Mouse (Mus musculus) CD4-positive helper T cell, adult 2 months (primary cell): ENCODE data around the gene Spag7.

Source experiments
- DNase-seq: peaks from one replicate; pipeline ENCODE4 v3.0.0-alpha.2; 2012; ENCODE audit warnings: low read depth, missing footprints, low spot score

Spag7 gene

DNA sequence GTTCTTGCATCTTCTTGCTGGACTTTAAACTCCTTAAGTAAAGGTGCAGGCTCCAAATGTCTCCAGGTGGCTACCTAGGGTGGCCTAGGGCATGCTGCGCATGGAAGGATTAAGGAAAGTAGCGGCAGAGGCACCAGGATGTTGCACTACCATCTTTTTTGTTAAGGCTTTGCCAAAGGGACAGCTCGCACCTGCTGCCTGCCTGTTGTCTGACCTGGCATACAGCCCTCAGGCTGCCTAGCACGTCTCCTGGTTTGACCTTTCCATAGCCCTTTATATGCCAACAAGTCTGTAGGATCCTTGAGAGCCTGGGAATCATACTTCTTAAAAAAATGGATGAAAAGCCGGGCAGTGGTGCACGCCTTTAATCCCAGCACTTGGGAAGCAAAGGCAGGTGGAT, 26.2 kb downstream of the Spag7 start:
- DNase-seq = no peak

DNA sequence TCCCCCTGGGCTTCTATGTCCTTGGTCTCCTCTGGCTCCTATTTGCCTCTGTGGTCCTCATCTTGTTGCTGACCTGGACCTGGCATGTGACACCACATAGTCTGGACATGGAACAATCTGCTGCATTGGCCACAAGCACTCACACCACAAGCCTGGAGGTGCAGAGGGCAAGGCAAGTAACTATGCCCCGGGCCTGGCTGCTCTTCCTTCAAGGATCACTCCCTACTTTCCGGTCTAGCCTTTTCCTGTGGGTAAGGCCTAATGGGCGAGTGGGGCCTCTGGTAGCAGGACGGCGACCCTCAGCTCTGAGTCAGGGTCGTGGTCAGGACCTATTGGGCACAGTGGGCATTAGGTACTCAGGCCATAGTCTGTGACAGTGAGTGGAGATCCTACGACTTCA, 28.0 kb downstream of the Spag7 start:
- no peak for DNase-seq

DNA sequence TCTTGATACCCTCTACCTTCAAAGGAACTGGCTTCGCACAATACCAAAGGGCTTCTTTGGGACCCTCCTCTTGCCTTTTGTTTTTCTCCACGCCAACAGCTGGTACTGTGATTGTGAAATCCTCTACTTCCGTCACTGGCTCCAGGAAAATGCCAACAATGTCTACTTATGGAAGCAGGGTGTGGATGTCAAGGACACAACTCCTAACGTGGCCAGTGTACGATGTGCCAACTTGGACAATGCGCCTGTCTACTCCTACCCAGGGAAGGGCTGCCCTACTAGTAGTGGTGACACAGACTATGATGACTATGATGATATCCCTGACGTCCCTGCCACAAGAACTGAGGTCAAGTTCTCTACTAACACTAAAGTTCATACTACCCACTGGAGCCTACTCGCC, 29.2 kb downstream of the Spag7 start:
- DNase-seq = no peak

DNA sequence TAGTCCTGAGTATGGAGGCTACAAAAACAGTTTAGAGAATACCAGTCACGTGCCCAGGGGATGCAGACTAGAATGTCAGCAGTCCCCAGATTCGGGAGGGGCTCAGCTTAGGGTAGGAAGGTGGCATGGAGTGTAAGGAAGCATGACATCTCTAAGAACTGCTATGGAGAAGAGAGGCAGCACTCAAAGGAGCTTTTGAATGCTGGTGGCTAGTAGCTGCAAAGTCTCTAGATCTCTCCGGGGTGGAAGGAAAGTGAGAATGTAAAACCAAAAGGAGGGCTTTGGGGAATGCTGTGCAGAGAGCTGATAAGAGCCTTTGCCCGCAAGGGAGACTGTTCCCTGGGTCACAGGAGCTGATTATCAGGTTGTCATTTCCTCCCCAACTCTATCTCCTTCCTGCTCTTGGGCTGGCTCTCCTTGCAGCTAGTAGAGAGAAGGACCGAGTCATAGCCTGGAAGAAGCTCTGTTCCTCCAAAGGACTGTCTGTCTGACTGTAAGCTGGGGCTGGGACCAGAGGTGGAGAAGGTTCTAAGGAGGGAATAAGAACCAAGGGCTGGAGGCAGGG, 30.4 kb downstream of the Spag7 start, which contains the start of gene Gp1ba:
Gene Gp1ba, plus strand, starts transcription at position 409 of the 565 bp plus-strand sequence.
- no peak for DNase-seq

DNA sequence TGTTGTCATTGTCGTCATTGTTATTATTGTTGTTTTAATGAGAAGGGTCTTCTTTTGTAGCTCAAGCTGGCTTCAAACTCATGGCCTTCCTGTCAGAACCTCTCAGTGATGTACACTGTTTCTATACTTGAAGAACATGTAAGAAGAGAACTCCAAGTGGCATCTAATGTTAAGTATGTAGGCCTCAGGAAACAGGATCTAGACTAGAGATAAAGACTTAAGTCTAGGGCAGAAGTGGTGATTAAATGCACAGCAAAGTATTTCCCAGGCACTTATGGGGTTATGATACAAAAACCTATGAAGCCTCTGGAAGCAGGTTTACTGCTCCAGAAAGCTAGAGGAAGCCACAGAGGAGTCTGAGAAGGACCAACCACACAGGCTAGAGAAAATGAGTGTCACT, 30.9 kb downstream of the Spag7 start:
- no peak for DNase-seq

DNA sequence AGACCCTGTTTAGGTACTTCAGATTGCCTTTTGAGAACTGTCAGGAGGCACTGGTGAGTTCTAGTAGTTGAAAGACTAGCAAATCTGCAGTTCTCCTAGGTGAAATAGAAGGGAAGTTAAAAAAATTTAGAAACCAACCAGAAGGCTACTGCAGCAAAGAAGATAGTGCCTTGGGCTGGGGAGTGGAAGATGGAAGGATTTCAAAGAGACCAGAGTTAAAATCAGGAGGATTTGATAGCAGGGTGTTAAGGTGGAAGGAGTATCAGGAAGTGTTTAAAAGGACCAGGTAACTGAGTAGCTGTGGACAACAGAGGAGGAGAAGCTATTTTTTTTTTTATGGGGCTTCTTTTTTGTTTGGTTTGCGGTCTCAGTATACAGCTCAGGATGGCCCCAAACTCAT, 31.5 kb downstream of the Spag7 start:
- DNase-seq = no peak

DNA sequence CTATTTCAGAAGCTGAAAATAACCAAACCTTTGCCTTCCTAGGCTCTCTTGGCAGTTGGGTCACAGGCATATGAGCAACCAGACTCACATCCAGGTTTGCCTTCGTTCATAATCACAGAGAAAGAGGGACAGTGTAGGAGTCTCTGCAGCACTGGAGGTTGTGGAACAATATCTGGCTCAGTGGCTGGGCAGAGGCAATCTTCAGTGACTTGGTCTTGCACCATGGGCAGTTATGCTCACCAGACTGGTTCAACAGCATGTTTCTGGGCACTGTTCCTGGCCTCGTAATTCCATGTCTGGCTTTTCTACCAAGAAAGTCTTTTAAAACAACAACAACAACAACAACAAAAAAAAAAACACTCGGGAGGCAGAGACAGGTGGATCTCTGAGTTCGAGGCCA, 33.6 kb downstream of the Spag7 start:
- no peak for DNase-seq

DNA sequence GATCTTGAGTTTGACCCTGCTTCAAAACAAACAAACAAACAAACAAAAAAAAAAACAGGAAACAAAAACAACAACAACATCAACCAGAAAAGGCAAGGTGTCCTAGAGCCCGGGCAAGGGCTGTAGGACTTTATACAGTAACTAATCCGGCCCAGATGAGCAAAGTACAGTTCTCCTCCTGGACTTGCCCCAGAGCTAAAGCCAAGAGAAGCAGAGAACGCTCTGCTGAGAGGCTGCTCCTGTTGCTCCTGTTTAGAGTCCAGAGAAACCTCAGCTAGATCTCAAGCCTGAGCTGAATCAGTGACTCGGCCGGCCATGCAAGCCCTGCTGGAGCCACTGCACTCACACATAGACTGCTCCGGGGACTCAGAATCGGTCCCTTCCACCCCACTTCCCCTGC, 39.1 kb downstream of the Spag7 start:
- DNase-seq = no peak

DNA sequence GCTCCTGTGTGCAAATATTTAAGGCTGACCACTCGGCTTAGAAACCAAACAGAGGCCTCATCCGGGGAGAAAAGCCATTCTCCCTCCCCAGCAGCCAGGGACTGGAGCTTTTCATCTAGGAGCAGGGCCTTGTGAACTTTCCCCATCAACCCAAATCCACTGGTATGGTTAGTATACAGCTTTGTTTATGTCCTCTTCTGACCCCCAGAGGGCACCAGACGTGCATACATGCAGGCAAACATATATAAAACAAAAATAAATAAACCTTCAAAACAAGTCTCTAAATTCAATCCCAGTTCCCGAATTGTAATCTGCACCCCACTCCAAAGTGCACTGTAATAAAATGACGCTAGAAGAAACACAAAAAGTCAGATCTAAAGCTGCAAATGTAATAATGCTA, 39.7 kb downstream of the Spag7 start:
- peak; percentile 65 for DNase-seq

DNA sequence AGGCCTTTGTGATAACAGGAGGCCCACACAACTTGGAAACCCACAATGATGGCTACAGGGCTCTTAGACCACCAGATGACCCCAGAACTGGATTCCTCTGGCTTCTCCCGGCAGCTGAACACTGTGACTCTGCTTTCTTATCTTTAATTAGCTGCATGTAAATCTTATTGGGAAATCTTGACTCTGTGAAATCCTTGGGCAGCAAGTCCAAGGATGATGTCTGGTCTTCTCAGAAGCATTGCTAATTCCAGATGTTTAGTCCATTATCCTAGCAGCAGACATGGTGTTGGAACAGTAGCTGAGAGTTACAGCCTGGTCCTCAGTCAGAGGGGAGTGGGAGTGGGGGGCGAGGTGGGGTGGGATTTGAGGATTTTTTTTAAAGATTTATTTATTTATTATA, 40.8 kb downstream of the Spag7 start:
- DNase-seq = no peak

DNA sequence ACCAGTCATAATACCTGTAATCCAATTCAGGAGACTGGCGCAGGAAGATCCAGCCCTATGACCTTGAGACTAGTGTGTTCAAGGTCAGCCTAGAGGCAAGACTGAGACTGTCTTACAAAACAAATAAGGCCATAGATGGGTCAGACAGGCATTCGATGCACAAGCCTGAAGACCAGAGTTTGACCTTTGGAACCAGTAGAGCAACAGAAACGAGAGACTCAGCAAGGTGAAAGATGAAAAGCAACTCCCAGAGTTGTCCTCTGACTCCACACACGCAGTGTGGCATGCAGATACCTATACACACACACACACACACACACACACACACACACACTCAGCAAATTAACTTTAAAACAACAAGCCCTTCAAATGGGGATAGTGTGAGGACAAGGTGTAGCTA, 42.3 kb downstream of the Spag7 start:
- DNase-seq = no peak

DNA sequence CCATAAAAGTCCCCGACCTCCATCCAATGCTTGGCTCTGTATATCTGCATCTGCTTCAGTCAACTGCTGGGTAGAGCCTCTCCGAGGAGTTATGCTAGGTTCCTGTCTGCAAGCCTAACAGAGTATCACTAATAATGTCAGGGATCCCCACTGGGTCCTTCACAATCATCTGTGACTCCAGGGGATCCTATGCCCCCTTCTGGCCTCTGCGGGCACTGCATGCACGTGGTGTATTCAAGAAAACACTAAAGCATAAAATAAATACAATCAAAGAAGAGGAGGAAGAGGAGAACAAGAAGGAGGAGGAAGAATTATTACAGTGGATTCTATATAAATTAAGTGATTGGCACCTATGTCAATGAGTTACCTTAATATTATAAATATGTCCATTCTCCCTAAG, 43.7 kb downstream of the Spag7 start:
- peak; percentile 66 for DNase-seq

DNA sequence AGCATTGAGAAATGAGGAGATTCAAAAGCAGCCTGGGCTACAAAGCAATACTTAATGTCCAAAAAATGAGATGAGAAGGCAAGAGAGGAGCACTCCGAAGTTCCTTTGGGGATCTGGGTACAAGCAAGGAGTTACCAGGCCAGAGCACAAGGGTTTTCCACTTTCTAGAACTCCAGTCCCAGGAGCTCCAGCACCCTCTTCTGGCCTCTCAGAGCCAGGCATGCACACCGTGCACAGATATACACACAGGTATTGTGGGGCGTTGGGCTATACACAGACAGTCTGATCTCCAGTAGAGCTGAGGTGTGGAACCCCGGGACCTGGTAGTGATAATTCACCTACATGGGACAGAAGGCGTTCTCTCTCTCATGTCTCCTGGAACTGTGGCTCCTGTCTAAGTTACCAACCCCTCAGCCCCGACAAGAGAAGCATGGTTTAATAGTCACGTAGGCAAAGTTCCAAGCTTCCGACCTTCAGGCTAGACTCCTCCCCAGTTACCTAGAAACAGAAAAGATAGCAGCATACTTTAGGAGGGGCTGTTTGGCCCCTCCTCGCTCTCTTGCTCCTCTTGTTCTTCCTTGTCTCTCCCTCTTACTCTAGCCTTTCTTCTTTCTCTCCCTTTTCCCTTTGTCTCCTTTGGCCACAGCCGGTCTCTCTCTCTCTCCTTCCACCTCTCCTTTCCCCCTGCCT, 46.0 kb downstream of the Spag7 start:
- DNase-seq = no peak

DNA sequence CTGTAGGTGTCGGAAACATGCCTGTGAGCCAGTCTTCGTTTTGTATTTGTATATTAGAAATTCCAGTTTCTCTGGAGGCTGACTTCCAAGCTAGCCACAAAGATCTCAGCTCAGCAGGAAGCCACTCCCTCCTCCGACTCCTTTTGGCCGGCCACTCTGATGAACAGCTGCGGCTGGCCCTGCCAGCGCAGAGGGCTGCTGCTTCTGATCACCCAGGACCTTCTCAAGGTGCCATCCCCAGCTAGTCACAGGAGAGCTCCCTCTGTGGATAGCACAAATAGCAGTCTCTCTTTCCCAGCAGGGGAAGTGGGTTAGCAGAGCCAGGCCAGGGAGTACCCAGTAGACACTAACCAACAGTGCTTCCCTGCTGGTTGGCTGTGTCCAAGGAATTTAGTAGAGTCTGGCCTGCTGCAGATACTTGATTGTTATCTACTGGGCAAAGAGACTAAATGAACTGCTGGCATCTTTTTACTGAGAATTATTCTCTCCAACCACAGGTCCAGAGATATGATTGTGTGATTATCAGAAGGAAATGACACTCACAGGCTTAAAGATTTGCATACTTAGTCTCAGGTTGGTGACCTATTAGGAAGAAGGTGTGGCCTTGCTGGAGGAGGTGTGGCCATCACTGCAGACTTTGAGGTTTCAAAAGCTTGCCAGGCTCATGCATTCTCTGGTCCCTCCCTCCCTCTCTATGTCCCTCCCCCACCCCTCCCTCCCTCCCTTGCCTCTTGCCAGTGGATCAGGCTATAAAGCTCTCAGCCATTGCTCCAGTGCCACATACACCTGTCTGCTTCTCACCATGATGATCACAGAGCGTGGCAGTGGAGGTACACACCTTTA, 47.0 kb downstream of the Spag7 start:
- peak; percentile 78 for DNase-seq

DNA sequence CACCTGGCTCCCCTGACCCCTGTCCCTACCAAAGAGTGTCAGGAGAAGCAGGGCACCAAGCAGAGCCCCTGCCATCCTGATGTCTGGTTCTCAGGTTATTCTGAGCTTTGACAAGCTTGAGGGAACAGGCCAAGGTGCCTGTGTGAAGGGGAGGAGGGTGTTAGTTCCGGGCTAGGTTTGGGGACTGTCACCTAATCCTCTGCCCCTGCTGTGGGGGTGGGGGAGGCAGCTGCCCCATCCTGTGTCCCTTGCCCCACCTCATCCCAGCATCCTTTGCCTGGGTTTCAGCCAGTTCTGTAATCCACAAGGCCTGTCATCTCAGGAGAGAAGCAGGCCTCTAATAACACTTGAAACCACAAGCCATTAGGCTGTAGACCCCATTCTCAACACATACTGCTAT, 50.1 kb downstream of the Spag7 start, which contains the start of gene Chrne:
Gene Chrne, minus strand, starts transcription at position 116 of the 400 bp plus-strand sequence.
- no peak for DNase-seq

DNA sequence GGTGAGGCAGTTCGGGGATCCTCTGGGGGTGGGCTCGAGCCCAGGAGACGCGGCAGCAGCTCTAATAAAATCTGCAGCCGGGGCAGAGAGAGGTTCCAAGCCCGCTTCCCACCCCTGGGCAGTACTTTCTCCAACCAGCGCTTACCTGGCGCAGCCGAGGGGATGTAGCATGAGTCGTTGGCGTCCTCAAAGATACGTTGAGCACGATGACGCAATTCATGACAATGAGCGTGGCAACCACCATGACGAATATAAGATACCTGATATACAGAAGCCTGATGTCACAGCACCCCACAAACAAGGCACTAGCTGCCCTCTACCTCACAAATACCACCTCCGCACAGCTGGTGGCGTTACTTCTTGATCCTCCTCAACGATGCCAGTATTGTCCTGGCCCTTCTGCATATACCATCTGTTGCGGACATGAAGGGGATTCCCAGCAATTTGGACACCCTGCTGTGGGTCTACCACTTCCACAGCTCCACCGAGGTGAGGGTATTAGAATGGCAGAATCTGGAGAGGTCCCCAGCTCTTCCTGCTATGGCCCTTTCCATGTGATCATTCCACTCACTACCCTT, 53.6 kb downstream of the Spag7 start, which contains the start of gene 4930544D05Rik:
Gene 4930544D05Rik, plus strand, starts transcription at position 333 of the 578 bp plus-strand sequence.
- peak; percentile 87 for DNase-seq

DNA sequence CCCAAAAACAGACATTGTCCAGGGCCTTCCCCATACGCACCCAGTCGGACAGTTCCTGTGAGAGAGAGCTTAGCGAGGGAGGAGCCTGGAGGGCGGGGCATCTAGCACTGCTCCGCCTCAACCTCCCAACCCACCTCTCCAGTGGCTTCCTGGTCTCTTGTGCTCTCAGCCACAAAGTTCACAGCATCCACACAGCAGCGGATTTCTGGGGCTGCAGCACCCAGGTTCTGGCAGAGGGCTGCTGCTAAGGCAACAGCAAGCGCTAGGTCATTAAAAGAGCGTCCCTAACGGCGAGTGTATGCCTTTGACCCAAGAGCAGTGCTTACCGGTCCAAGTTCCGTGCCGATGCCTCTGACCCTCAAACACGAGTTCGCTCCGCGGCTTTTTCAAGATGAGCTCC, 54.1 kb downstream of the Spag7 start:
- DNase-seq = peak; percentile 90
